Mouse (Mus musculus): ENCODE measurements at regions not wholly inside any gene's neighbourhood (a gene's known extent, or its start where the extent isn't known, plus 50 kb on each side); places are given as distances from the start of the nearest gene placed in this dataset.
"Not testable (repeated sequence)": the region's sequence is repeated elsewhere in the genome, so short reads cannot be mapped to it uniquely, and the experiment has no call there.

- no peak for DNase-seq (ENCODE audit: low spot score in 2 of 2)
Observed at GRCm38 (mm10) chr9:72166084-72166483, 54.4 kb upstream of the Tcf12 start.

GRCm38 (mm10) chr9:72166611-72167010, 54.9 kb upstream of the Tcf12 start:
- no peak for DNase-seq (ENCODE audit: low spot score in 2 of 2)

GRCm38 (mm10) chr9:72169231-72169630, 57.6 kb upstream of the Tcf12 start:
- no peak for DNase-seq (ENCODE audit: low spot score in 2 of 2)

GRCm38 (mm10) chr9:72169728-72170188, 58.1 kb upstream of the Tcf12 start:
- DNase-seq (ENCODE audit: low spot score in 2 of 2), result no peak

- no peak for DNase-seq (ENCODE audit: low spot score in 2 of 2)
Observed at GRCm38 (mm10) chr9:72170235-72170634, 58.6 kb upstream of the Tcf12 start.

- DNase-seq (ENCODE audit: low spot score in 2 of 2), result no peak
Observed at GRCm38 (mm10) chr9:72172331-72172730, 60.7 kb upstream of the Tcf12 start.

GRCm38 (mm10) chr9:72180972-72181371, 69.3 kb upstream of the Tcf12 start:
- no peak for DNase-seq (ENCODE audit: low spot score in 2 of 2)

- no peak for DNase-seq (ENCODE audit: low spot score in 2 of 2)
Observed at GRCm38 (mm10) chr9:72183336-72183735, 71.7 kb upstream of the Tcf12 start.

GRCm38 (mm10) chr9:72183925-72184324, 72.3 kb upstream of the Tcf12 start:
- no peak for DNase-seq (ENCODE audit: low spot score in 2 of 2)

GRCm38 (mm10) chr9:72189867-72190266, 78.2 kb upstream of the Tcf12 start:
- DNase-seq (ENCODE audit: low spot score in 2 of 2), result no peak

GRCm38 (mm10) chr9:72190631-72191030, 79.0 kb upstream of the Tcf12 start:
- no peak for DNase-seq (ENCODE audit: low spot score in 2 of 2)

GRCm38 (mm10) chr9:72191091-72191490, 79.4 kb upstream of the Tcf12 start:
- DNase-seq (ENCODE audit: low spot score in 2 of 2), result no peak

GRCm38 (mm10) chr9:72192051-72192952, 80.6 kb upstream of the Tcf12 start:
- DNase-seq (ENCODE audit: low spot score in 2 of 2), result peak in 1 of 2 experiments; percentile 52

GRCm38 (mm10) chr9:72192953-72193337, 81.3 kb upstream of the Tcf12 start:
- DNase-seq (ENCODE audit: low spot score in 2 of 2), result not testable (repeated sequence)

GRCm38 (mm10) chr9:72195348-72195747, 79.3 kb upstream of the Zfp280d start:
- no peak for DNase-seq (ENCODE audit: low spot score in 2 of 2)

GRCm38 (mm10) chr9:72196626-72197330, 77.9 kb upstream of the Zfp280d start:
- peak in 1 of 2 experiments; percentile 41 for DNase-seq (ENCODE audit: low spot score in 2 of 2)

- DNase-seq (ENCODE audit: low spot score in 2 of 2), result peak in 1 of 2 experiments; percentile 50
Observed at GRCm38 (mm10) chr9:72197331-72197732, 77.3 kb upstream of the Zfp280d start.

GRCm38 (mm10) chr9:72198976-72199375, 75.7 kb upstream of the Zfp280d start:
- DNase-seq (ENCODE audit: low spot score in 2 of 2), result no peak

- no peak for DNase-seq (ENCODE audit: low spot score in 2 of 2)
Observed at GRCm38 (mm10) chr9:72204357-72204905, 70.2 kb upstream of the Zfp280d start.

GRCm38 (mm10) chr9:72205815-72206214, 68.8 kb upstream of the Zfp280d start:
- no peak for DNase-seq (ENCODE audit: low spot score in 2 of 2)

GRCm38 (mm10) chr9:72206911-72207310, 67.7 kb upstream of the Zfp280d start:
- no peak for DNase-seq (ENCODE audit: low spot score in 2 of 2)

- no peak for DNase-seq (ENCODE audit: low spot score in 2 of 2)
Observed at GRCm38 (mm10) chr9:72208296-72208695, 66.4 kb upstream of the Zfp280d start.
